Mouse (Mus musculus): ENCODE measurements around the gene Utp20.

DNA sequence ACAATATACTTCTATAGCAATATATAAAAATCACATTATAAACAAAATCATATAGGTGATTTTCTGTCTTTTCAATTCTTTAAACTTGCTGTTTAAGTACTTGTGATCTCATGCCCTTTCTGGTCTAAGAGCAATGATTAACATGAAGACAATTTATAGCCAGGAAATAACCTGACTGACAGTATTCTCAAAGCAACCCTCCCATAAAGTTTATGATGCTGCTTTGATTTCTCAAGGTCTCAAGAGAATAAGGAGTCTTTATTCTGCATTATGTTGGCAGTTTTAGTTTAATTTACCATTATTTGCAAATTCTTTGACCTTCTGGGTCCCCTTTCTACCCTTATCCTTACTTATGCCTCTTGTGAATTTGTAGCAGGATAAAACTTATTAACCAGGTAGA is 34.8 kb upstream of the Utp20 start:
- no peak for TF ChIP-seq CTCF (IDR thresholded peaks at IDR 0.05; ENCODE audit: low read depth)
- no peak for TF ChIP-seq EP300 (IDR thresholded peaks at IDR 0.05; ENCODE audit: low read depth)
